Mouse (Mus musculus) heart, adult 11 months (tissue): ENCODE data around the gene Apbb1.

Experiments
- DNase-seq: peaks from one replicate; pipeline ENCODE4 v3.0.0; 2022

Apbb1 gene

GRCm38 (mm10) chr7:105569512-105570496, 11.6 kb downstream of the Apbb1 start:
- no peak for DNase-seq

GRCm38 (mm10) chr7:105568988-105569471, 12.4 kb downstream of the Apbb1 start:
- no peak for DNase-seq

GRCm38 (mm10) chr7:105568583-105568982, 12.9 kb downstream of the Apbb1 start:
- no peak for DNase-seq

- DNase-seq: peak; percentile 97
Observed at GRCm38 (mm10) chr7:105565071-105565836, 16.2 kb downstream of the Apbb1 start.

DNA sequence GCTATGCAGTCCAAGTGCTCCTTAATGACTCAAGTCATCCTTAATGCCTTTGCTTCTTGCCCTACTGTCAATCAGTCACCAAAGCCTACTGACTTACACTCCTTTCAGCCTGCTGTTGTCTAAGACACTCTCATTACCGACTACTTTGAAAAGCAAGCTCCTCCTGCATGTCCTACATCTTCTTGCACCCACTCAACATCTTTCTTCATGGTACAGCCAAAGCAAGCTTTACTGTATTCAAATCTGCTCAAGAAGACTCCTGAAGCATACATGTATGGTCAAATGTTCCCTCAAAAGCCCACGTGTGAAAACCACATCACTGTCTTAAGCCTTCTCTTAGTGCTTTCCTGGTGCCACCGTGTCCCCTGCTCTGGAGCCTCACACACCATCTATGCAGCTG, 18.1 kb downstream of the Apbb1 start:
- peak; percentile 43 for DNase-seq

GRCm38 (mm10) chr7:105562317-105562716, 19.1 kb downstream of the Apbb1 start:
- DNase-seq: no peak

DNA sequence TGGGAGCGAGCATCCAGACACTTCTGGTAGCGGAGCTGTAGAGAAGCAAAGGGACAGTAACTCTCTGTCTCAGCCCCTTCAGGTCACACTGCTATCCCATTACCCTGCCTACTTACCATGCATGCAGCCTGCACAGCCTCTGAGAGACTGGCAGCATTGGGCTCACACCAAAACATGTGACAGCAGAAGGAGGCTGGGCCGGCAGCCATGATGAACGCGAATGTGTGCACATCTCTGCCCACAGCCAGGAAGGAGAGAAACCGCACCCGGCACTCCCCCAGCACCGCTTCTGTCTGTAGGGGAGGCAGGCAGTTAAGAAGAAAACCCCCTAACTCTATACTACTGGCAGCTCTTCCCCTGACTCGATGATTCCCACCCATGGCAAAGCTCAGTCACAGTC, 22.4 kb downstream of the Apbb1 start:
- peak; percentile 90 for DNase-seq

DNA sequence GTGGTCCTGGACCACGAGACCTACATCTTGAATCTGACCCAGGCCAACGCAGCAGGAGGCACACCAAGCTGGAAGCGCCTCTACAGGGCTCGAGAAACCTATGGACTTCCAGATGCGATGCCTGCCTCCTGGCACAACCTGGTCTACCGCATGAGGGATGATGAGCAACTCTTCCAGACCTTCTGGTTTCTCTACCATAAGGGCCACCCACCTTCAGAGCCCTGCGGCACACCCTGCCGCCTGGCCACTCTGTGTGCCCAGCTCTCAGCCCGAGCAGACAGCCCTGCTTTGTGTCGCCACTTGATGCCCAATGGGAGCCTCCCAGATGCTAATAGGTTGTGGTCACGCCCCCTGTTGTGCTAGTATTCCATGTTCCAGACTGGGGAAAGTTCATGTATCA, 23.8 kb downstream of the Apbb1 start:
- DNase-seq: peak; percentile 87

GRCm38 (mm10) chr7:105556406-105556805, 25.0 kb downstream of the Apbb1 start:
- DNase-seq: peak; percentile 85

DNA sequence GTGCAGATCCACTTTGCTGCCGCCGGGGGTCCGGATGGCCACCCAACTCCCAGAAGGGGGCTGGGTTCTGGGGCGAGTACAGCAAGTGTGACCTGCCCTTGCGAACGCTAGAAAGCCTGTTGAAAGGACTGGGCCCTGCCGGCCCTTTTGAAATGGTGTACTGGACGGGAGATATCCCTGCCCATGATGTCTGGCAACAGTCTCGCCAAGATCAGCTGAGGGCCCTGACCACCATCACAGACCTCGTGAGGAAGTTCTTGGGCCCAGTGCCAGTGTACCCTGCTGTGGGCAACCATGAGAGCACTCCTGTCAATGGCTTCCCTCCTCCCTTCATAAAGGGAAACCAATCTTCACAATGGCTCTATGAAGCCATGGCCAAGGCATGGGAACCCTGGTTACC, 25.9 kb downstream of the Apbb1 start:
- peak; percentile 94 for DNase-seq

- peak; percentile 100 for DNase-seq
Observed at GRCm38 (mm10) chr7:105554212-105554942, 27.1 kb downstream of the Apbb1 start, which contains the start of gene Smpd1. TSS of gene Smpd1 (plus strand) at chr7:105554360.

- DNase-seq: peak; percentile 91
Observed at GRCm38 (mm10) chr7:105553456-105554211, 27.8 kb downstream of the Apbb1 start.

GRCm38 (mm10) chr7:105549035-105549434, 32.4 kb downstream of the Apbb1 start:
- peak; percentile 88 for DNase-seq

- DNase-seq: peak; percentile 57
Observed at GRCm38 (mm10) chr7:105547970-105548369, 33.5 kb downstream of the Apbb1 start.

- peak; percentile 76 for DNase-seq
Observed at GRCm38 (mm10) chr7:105545986-105546385, 35.5 kb downstream of the Apbb1 start.

DNA sequence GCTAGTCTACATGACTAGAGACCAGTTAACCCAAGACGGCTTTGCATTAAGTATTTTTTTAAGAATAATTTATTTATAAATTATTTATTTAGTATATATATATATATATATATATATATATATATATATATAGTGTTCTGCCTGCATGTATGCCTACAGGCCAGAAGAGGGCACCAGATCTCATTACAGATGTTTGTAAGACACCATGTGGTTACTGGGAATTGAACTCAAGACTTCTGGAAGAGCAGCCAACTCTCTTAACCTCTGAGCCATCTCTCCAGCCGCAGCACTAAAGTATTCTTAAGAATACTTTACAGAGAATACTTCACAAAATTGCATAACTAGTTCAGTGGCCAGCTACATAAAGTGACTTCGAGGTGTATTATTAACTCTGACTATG, 47.3 kb downstream of the Apbb1 start:
- no peak for DNase-seq

DNA sequence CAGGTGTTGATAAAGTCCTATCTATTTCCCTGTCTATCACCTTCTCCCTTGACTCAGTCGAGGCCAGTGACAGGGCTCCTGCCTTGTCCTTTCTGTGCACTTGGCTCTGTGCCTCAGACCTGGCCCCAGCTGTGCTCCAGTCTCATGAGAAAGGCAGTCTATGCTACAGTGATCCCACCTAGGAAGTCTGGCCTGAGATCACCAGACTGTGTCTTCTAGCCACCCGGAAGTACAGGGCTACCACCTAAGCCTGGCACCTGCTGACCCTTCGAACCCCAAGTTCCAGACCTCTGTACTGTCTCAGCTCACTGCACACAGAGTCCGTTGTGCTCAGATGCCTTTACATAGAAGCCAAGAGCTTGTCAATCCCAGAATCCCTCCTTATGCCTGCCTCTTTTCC, 53.4 kb downstream of the Apbb1 start:
- DNase-seq: peak; percentile 83

DNA sequence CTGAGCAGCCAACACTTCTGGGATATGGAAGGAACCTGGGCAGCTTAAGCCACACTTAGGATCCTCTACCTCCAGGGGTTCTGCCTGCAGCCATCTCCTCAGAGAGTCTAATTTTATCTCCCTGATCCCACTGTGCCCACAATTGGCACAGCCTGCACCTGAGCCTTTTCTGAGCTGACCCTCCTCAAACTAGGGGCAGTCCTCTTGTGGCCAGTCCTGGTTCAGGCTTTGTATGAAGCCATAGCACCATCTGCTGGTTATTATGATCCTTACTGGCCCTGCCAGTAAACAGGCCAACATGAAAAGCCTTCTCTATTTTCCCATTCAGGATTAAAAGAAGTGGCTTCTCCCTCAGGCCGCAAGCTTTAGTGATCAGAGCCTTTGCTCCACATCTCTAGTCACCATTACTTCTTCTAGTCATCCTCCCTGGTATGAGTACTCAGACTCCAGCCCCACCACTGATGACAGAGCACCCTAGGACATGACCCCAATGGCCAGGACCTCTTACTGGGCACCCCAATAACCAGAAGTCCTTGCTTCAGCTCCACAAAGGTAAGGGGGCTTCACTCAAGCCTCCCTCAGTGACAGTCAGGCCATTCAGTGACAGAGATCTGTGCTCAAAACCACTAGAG, 54.0 kb downstream of the Apbb1 start:
- DNase-seq: peak; percentile 74

DNA sequence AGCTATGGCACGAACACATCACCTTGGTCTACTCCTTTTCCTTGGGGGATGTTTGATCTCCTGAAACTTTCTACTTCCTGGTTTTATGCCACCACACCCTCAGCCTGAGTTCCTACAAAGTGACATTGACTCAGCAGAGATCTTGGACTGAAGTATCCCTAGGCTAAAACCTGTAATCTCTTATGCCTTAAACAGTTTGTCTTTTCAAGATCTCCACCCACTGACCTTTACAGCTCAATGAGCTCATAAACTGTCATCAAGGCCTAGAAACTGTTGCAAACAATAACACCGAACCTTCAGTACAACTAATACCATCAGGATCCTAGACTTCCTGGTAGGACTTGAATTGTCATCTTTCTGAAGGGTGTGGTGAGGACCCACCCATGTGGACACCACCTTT, 57.2 kb downstream of the Apbb1 start:
- no peak for DNase-seq

DNA sequence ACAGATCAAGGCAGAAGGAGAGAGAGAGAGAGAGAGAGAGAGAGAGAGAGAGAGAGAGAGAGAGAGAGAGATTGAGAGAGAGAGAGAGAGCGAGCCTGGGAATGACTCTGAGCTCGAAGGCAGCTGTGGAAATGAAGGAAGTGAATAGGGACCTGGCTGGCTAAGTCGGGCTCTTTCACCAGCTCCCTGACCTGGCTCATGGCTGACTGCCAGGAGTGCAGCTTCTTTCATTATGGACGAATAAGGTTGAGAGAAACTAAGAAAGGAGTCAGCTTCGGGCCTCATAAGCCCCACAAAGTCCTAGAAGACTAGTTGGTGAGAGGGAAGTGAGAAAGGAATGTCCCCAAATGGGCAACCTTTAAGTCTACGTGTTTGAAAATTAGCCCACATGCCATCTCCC, 61.3 kb downstream of the Apbb1 start:
- DNase-seq: no peak

DNA sequence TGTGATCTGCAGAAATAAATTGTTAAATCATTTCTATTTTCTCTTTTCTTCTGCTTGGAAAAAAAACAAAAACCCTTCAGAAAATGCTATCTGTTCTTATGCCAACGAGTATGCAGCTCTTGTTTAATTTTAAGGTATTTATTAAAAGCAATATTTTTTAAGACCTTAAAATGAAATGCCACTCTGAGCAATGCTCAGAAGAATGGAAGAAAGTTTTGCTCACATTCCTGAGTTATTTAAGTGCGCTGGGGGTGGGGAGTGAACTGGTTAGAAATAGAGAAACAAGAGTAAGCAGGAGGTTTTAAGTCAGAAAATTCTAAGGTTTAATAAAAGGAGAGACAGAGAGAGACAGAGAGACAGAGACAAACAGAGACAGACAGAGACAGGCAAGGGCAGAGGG, 61.7 kb downstream of the Apbb1 start:
- no peak for DNase-seq

DNA sequence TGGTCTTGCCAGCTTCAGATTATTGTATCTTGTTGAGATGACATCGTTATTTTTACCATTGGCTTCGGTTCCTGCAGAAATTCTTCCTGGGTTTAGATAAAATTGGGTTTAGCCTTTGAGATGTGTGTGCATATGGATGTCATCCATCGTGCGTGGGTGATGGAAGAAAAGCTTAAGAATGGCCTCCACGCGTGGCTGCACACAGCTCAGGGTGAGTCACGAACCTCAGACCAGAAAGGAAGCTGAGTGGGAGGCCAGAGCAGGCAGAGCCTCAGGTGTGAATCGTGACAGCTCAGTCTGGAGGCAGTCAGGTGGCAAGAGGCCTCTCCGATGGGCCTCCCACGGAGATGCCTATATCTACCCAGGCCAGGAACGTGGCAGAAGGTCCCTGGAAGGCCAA, 62.1 kb downstream of the Apbb1 start:
- DNase-seq: peak; percentile 49
